Mouse (Mus musculus) kidney, adult 10 weeks (tissue): ENCODE data around the gene Olfr237-ps1. TPM values are rescaled to one million over a fixed set of nuclear protein-coding genes. Genes with fewer than 3 reads are reported as not detected.

ENCODE experiments used
- polyA plus RNA-seq: library from polyadenylated mRNA; stranded (reverse); fragments of 350-450 nt; fragmentation: Illumina TruSeq; extraction: RNeasy Lipid Tissue Mini Kit (QIAGEN cat#74804); gene quantifications from one replicate; pipeline ENCODE4 v1.2.3, GENCODE M21; 2014; ENCODE audit warnings: low read depth, low replicate concordance

Olfr237-ps1 gene
- not detected for polyA plus RNA-seq

DNA sequence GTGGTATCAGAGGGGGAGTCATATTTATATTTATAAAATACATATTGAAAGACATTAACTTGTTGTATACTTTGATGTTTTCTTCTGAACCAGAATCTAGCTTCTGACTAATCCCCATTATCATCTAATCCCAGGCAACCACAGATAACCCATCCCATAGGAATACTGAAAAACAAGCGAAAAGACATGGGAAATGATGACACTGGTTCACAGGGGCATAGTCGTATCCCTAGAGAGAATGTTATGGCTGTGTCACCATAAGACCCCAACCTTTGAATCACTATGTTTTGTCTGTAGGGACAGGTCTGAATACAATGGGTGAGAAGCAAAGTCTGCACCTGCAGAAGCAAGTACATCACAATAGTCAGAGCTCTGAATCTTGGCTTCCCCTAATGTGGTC, at the start of gene Olfr237-ps1:
Gene Olfr237-ps1, plus strand, starts transcription at position 301 of the 400 bp plus-strand sequence.

DNA sequence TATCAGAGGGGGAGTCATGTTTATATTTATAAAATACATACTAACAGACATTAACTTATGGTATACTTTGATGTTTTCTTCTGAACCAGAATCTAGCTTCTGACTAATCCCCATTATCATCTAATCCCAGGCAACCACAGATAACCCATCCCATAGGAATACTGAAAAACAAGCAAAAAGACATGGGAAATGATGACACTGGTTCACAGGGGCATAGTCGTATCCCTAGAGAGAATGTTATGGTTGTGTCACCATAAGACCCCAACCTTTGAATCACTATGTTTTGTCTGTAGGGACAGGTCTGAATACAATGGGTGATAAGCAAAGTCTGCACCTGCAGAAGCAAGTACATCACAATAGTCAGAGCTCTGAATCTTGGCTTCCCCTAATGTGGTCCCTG, 40.3 kb upstream of the Olfr237-ps1 start, which contains the start of gene Olfr441:
Gene Olfr441, plus strand, starts transcription at position 301 of the 400 bp plus-strand sequence.

DNA sequence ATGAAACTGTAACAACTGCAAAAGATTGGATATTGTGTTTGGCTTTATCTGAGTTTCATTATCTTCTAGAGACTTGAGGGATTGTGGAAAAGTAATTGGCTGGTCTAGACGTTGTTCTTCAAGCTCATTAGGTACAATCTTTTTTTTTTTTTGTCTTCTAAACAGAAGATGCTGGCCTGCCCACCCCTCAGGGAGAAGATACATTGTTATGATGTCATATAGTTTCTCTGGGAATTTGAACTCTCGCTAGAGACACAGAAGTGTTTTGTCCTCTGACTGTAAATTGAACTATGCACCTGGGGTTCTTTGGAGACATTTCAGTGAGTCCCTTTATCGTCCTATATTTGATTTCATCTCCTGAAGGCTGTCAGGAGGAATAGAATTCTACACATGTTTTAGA, 16.6 kb downstream of the Olfr237-ps1 start, which contains the start of gene Olfr437:
Gene Olfr437, plus strand, starts transcription at position 301 of the 400 bp plus-strand sequence.

DNA sequence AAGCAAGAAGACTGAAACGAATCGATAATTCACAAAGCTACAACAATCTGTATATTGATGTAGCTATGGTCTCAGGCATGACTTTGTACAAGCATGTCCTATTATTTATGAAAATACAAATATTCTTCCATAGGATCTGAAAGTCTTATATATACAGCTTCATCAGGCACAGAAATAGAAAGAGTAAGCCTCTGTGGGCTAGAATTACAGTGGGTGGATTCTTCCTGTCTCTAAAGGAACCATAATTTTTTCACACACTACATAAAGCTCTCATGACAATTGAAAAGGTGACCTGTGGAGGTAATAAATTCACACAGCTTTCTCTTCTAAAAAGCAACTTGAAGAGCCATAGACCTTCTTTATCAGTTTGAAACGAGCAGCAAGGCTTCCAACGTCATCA, 25.5 kb downstream of the Olfr237-ps1 start, which contains the start of gene Olfr13:
Gene Olfr13, plus strand, starts transcription at position 301 of the 400 bp plus-strand sequence.

DNA sequence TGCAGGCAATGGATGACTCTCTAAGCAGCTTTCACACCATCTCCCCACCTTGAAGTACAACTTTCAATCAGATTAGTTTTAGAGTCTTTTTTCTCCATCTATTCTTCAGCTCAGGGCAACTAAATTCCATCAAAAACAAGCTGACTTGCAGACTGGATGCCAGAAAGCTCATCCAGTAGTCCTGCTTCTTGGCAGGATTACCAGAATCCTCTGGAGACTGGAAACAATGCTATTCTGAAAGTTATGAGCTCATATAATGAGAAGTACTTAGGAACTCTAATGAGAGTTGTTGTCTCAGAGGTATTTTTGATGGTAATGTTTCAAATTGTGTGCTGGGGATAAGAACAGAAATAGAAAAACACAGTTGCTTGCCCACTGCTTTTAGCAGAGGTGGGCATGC, 50.4 kb downstream of the Olfr237-ps1 start, which contains the start of gene Olfr435:
Gene Olfr435, plus strand, starts transcription at position 366 of the 400 bp plus-strand sequence.

Other genes with a start within 250 kb of the Olfr237-ps1 start
- not detected for gene Olfr447, start 237.7 kb upstream of the Olfr237-ps1 start, polyA plus RNA-seq
- not detected for gene Olfr446, start 225.2 kb upstream of the Olfr237-ps1 start, polyA plus RNA-seq
- not detected for gene Olfr444, start 197.5 kb upstream of the Olfr237-ps1 start, polyA plus RNA-seq
- not detected for gene Olfr441, start 40.2 kb upstream of the Olfr237-ps1 start, polyA plus RNA-seq
- gene Olfr437, start 16.7 kb downstream of the Olfr237-ps1 start, polyA plus RNA-seq, result not detected
- gene Olfr13, start 25.6 kb downstream of the Olfr237-ps1 start, polyA plus RNA-seq, result not detected
- not detected for gene Olfr435, start 50.6 kb downstream of the Olfr237-ps1 start, polyA plus RNA-seq
- not detected for gene Olfr434, start 66.5 kb downstream of the Olfr237-ps1 start, polyA plus RNA-seq
- not detected for gene Olfr47, start 85.0 kb downstream of the Olfr237-ps1 start, polyA plus RNA-seq
- 30.5 TPM for gene Arhgef5, start 119.0 kb downstream of the Olfr237-ps1 start, polyA plus RNA-seq
- not detected for gene Nobox, start 163.0 kb downstream of the Olfr237-ps1 start, polyA plus RNA-seq